Mouse (Mus musculus) ES-E14 (cell line): ENCODE measurements around the gene Jade1.

Experiments
- CHD2 ChIP-seq: IDR thresholded peaks from 2 replicates; pipeline ENCODE4 v1.6.1; 2014; ENCODE audit warnings: mild to moderate bottlenecking, low read depth, low read length, inconsistent platforms
- HCFC1 ChIP-seq: IDR thresholded peaks from 2 replicates; pipeline ENCODE4 v1.6.1; 2012; ENCODE audit warnings: low read length, inconsistent platforms, borderline replicate concordance; ENCODE audit not compliant: insufficient read depth
- MAFK ChIP-seq: IDR thresholded peaks from 2 replicates; pipeline ENCODE4 v1.6.1; 2014; ENCODE audit warnings: mild to moderate bottlenecking, low read depth, low read length, inconsistent platforms; ENCODE audit not compliant: insufficient read depth
- ZC3H11A ChIP-seq: IDR thresholded peaks from 2 replicates; pipeline ENCODE4 v1.6.1; 2012; ENCODE audit warnings: low read depth, mild to moderate bottlenecking, inconsistent platforms, low read length, borderline replicate concordance
- ZNF384 ChIP-seq: IDR thresholded peaks from 2 replicates; pipeline ENCODE4 v1.6.1; 2012; ENCODE audit warnings: low read depth, low read length, inconsistent platforms

- TF ChIP-seq HCFC1 (no peak), CHD2 (no peak), ZNF384 (no peak), MAFK (no peak), ZC3H11A (no peak)
These were observed 30.0 kb downstream of the Jade1 start for GRCm38 (mm10) chr3:41585548-41585947.
